Mouse (Mus musculus) liver, embryonic 14.5 days (tissue): ENCODE measurements around the gene Cfdp1.

ENCODE experiments used
- CTCF ChIP-seq: IDR thresholded peaks from 2 replicates; pipeline ENCODE4 v1.5.1; 2016; ENCODE audit warnings: antibody characterized with exemption, low read depth, control low read depth
- EP300 ChIP-seq: IDR thresholded peaks from 2 replicates; pipeline ENCODE4 v1.6.1; 2016; ENCODE audit warnings: antibody characterized with exemption, low read depth

DNA sequence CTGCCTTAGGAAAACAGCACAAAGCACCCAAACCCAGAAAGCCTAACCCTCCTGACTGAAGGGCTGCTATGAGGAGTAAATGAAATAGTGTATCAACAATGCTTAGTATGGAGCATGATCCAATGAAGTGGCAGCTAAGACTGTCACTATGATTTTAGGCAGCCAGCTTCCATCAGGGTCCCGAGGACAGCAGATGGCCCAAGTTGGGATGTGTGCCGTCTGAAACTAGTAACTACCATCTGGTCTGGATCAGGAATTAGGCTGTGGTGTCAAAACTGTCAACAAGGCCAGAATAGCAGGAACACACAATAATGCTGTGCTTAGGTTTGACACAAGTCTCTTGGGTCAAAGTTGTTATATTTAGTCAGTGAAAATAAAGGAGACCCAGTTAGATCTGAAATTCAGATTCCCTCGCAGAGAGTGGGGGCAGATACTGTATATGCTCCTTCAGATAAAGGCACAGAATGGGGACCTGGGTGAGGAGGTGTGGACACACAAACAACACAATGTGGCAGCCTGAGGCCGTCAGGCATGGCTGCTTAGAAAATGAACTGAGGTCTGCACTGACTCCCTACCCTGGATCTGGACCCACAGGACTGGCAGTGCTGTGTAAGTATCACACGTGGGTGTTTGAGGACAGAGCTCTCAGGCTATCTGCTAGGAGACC, 83.0 kb downstream of the Cfdp1 start:
- TF ChIP-seq CTCF (no peak), EP300 (no peak)
